Mouse (Mus musculus): ENCODE data around the gene Gys1.
"Not testable (repeated sequence)": the region's sequence is repeated elsewhere in the genome, so short reads cannot be mapped to it uniquely, and the experiment has no call there.

Gys1 gene

DNA sequence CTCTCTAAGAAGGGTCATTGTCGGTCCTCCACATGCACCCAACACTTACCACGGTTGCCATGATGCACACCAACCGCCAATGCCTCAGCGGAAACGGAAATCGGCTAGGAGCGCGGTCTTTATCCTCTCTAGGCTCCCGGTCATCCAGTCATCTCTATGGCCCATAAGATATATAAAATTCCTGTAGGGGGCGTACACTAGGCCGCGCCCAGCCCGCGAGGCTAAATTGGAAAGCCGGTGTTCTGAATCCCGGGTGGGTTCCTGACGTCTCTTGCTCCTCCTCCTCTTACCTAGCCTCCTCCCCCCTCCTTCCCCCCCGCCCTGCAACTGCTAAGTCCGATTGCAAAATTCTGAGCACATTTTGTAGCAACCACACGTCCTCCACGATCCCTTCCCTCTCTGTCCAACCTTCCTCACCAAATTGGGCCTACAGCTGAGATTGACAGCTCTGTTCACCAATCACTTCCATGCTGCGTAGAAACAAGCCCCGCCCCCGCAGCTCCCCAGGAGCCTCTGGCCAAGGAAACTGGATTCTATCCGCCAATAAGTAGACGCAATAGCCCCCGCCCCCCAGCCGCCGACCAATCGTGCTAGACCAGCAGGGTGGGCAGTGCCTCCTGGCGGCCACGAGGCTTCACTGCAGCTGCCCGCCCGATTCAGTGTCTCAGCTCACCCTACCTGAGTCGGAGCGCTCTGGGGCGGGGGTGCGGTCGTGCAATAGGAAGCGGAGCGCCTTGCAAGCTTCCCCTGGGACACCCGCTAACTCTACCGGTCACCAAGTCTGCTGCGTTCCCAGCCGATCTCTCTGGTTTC lies at the start of gene Gys1:
Gys1 (plus strand) TSS at position 642 of the 813 bp plus-strand sequence.
- peak; percentile 100 for DNase-seq (ENCODE audit: low spot score)

DNA sequence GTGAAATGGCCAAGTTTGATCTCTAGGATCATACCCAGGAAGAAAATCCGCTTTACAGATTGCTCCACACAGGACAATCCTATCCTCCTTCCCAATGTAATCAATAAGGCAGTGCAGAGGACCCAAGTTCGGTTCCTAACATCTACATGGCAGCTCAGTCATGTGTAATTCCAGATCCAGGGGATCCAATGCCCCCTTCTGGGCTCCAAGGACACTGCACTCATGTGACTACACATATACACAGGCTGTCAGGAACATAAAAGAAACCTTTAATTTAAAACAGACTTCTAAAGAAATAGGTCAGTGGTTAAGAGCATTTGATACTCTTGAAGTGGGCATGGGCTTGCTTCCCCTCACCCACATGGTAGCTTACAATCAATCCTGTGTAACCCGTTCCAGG lies 48.6 kb upstream of the Gys1 start:
- DNase-seq (ENCODE audit: low spot score) = no peak

GRCm38 (mm10) chr7:45395129-45395541 lies 39.5 kb upstream of the Gys1 start:
- no peak for DNase-seq (ENCODE audit: low spot score)

GRCm38 (mm10) chr7:45395578-45396336 lies 38.9 kb upstream of the Gys1 start, which contains the start of gene Snrnp70:
Snrnp70 (minus strand) TSS chr7:45395742.
- DNase-seq (ENCODE audit: low spot score) = peak; percentile 100

DNA sequence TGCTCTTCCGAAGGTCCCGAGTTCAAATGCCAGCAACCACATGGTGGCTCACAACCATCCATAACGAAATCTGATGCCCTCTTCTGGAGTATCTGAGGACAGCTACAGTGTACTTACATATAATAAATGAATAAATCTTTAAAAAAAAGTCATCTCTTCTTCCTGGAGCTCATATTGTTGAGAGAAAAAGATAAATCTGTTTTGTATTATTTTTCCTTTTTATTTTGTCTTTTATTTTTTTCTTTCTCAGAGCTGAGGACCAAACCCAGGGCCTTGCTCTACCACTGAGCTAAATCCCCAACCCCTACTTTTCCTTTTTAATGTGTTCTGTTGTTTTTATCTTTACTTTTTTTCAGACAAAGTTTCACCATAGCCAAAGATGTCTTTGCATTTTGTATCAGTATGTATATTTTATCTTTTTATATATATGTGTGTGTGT lies 38.3 kb upstream of the Gys1 start:
- DNase-seq (ENCODE audit: low spot score) = not testable (repeated sequence)

GRCm38 (mm10) chr7:45396787-45397186 lies 37.9 kb upstream of the Gys1 start:
- DNase-seq (ENCODE audit: low spot score) = no peak

DNA sequence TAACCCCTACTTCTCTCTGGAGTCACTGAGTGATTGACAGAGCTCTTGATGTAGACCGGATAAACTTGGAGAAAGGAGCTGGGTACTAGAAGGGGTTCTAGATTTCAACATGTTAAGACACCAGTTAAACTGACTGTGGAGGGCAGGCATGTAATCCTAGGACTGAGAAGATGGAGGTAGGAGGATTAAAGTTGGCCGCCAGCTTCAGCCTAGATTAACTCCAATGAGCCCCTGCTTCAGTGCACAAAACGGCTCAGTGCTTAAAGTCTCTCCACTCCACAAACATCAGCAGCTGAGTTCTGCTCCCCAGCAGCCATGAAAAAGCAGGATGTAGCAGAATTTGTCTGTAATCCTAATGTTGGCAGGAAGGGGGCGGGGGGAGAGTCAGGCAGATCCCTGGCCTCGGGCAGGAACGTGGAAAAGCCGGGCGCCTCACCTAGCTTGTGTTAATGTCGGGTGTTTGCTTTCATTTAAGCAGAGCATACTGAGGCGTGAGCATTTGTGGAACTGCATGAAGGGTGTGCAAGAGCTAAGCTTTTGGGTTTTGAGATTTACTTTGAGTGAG lies 33.0 kb upstream of the Gys1 start:
- no peak for DNase-seq (ENCODE audit: low spot score)

DNA sequence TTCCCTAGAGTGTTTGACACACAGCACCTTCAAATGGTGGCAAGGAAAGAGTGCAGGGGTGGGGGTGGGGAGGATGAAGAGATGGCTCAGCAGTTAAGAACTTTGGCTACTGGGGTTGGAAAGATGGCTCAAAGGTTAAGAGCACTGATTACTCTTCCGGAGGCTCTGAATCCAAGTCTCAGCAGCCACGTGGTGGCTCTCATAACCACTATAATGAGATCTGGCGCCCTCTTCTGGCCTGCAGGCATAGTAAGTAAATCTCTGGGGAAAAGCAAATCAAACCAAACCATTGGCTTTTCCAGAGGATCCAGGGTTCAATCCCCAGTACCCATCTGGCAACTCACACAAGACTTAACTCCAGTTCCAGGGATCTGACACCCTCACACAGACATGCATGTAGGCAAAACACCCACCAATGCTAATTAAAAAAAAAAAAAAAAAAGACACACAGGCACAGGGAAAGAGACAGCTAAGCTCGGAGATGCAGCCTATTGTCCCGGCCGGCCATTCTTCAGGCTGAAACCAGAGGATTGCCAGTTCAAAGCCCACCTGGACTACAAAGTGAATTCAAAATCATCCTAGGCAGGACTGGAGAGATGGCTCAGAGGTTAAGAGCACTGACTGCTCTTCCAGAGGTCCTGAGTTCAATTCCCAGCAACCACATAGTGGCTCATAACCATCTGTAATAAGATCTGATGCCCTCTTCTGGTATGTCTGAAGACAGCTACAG lies 30.9 kb upstream of the Gys1 start:
- no peak for DNase-seq (ENCODE audit: low spot score)

DNA sequence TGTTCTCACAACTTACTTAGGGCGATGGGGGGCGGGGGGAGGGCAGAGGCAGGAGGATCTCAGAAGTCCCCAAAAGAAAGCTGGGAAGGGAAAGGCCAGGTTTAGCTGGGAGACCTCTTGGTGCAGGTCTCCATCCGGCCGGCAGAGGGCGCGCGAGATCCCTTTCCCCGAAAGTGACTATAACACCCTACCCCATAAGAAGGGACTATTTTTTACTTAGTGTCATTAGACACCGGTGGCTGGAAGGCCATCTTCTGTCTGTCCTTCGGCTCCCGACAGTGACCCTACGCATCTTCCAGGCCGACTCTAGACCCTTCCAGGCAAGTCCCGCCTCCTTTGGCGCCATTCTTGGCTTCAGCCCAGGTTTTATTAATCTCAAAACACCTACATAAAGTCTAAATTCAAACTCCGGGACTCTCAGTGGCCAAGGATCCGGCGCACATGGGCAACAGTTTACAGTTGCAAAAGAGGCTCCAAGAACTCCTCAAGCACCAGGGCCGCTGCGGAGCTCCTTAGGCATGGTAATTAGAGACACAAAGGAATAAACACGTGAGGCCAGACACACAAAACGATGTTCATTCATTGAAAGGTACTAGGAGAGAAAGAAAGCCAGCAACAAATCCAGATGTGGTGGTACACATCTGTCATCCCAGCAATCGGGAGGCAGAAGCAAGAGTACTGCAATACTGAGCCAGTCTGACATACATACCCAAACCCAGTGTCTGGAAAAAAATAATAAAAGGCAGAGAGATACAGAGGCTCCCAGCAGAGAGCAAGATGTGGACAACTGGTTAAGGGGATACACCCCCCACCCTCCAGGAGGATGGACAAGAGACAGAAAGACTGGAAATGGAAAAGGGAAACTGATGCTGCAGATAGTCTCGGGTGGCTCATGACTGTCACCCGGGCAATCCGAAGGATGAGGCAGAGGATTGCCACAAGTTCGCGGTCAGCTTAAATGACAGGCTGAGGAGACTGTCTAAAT lies 29.3 kb upstream of the Gys1 start, which contains the start of gene Kcna7:
Kcna7 (plus strand) TSS at position 563 of the 985 bp plus-strand sequence.
- peak; percentile 65 for DNase-seq (ENCODE audit: low spot score)

DNA sequence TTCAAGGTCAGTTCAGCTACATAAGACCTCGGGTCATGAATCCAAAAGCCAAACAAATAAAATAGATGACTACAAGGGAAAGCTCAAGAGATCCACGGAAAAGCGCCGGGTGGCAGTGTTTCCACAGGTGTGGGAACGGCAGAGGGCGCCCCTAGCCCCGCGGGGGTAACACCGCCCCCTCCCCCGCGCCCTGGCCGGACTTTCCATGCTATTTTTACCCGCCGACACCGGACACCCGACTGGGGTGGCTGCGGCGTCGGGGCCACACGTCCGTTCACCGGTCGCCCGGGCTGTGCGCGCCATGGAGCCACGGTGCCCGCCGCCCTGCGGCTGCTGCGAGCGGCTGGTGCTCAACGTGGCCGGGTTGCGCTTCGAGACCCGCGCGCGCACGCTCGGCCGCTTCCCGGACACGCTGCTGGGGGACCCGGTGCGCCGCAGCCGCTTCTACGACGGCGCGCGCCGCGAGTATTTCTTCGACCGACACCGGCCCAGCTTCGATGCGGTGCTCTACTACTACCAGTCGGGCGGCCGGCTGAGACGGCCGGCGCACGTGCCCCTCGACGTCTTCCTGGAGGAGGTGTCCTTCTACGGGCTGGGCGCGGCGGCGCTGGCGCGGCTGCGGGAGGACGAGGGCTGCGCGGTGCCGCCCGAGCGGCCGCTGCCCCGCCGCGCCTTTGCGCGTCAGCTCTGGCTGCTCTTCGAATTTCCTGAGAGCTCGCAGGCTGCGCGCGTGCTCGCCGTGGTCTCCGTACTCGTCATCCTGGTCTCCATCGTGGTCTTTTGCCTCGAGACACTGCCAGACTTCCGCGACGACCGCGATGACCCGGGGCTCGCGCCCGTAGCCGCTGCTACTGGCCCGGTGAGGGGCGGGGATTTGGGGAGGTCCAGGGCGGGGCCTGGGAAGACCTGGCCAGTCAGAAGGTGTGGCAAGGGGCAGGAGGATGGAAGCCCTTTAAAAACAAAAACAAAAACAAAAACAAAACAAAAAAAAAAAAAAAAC lies 28.2 kb upstream of the Gys1 start:
- no peak for DNase-seq (ENCODE audit: low spot score)

DNA sequence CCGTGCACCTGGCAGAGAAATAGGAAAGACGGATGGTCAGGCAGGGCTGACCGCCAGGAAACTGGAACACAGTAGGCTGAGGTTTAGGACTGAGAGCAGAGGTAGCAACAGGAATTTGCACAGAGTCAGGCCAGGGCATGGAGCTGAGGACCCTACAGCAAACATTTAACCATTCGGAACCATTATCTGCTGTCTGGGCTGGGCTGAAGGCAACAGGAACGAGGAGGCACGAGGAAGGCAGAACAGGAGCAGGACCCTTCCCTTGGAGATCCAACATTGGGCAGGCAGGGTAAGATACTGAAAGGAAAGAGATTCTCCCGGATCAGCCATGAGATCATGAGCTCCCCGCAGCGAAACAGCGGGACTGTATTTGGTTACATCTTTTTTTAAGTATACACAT lies 26.8 kb upstream of the Gys1 start:
- no peak for DNase-seq (ENCODE audit: low spot score)

- no peak for DNase-seq (ENCODE audit: low spot score)
Observed at GRCm38 (mm10) chr7:45408351-45408750, 26.3 kb upstream of the Gys1 start.

DNA sequence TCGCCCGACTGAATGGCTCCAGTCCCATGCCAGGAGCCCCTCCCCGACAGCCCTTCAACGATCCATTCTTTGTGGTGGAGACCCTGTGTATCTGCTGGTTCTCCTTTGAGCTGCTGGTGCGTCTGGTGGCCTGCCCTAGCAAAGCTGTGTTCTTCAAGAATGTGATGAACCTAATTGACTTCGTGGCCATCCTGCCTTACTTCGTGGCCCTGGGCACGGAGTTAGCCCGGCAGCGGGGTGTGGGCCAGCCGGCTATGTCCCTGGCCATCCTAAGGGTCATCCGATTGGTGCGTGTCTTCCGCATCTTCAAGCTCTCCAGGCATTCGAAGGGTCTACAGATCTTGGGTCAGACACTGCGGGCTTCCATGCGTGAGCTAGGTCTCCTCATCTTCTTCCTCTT lies 25.7 kb upstream of the Gys1 start:
- DNase-seq (ENCODE audit: low spot score) = no peak

- DNase-seq (ENCODE audit: low spot score) = no peak
Observed at GRCm38 (mm10) chr7:45409497-45410163, 25.0 kb upstream of the Gys1 start.

DNA sequence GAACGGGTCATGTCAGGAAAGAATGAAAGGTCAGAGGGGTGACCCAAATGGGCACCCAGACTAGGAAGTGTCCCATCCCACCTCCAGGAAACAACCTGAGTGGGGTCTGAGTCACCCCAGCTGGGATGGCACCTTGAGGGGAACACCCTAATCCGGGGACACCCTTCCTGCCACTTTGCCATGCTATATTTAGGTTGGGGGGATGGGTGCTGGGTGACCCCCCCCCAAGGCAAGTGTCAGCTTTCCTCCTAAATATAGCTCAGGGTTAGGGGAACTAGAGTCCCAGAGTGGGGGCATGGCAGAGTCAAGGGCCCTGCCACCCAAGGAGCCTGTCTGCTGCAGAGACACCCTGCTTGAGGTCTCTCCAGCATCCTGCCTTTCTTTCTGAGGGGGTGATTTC lies 22.2 kb upstream of the Gys1 start:
- DNase-seq (ENCODE audit: low spot score) = no peak

- DNase-seq (ENCODE audit: low spot score) = no peak
Observed at GRCm38 (mm10) chr7:45413113-45413863, 21.4 kb upstream of the Gys1 start, which contains the start of gene Ntf5. Ntf5 (plus strand) TSS chr7:45413695.

DNA sequence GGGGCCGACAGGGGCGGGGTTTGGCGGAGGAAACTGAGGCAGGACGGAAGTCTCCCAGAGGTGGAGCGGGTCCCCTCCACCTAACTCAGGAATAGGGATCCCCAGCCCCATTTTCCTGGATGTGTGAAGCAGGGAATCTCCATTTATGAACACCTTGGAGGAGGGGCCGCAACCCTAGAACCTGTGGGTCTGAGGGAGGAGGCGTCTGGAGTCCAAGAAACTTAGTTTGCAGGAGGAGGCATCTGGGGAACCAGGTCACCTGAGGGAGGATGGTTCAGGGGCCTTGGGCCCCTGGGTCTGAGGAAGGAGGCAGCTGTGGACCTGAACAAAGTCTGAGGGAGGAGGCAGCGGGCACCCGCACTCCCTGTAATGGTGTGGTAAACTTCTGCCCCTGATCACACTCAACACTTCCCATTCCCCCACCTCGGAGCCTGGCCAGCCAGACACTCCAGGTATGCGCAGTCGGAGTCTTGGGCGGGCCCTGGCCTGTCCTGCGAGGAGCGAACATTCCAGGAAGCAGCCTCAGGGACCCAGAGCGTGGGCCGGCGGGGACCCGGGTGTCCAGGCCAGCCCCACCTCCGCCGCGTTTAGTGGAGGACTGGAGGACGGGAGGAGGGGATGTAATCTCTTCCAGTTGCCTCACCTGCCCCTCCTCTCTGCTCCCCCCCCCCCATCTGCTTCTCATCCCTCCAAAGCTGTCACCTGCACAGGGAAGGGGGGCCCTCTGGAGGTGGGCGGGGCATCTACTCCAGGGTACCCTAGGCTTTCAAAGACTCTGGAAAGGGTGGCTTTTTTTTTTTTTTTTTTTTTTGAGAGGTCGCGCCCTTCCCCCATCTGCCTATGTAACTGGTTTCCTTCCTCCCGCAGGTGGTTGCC lies 20.5 kb upstream of the Gys1 start:
- no peak for DNase-seq (ENCODE audit: low spot score)
